Mouse (Mus musculus) splenic B cell, adult 2 months (primary cell): ENCODE data around the gene Ppil1.

Experiments
- DNase-seq: peaks from one replicate; pipeline ENCODE4 v3.0.0-alpha.2; 2011; ENCODE audit warnings: low read depth, low spot score
- H3K27me3 ChIP-seq: 2 replicates; pipeline ENCODE4 v1.6.1; 2012; ENCODE audit warnings: mild to moderate bottlenecking, low read length, moderate library complexity, mixed read lengths; ENCODE audit not compliant: control insufficient read depth, poor library complexity, insufficient read depth, severe bottlenecking
- H3K36me3 ChIP-seq: 2 replicates; pipeline ENCODE4 v1.6.1; 2012; ENCODE audit warnings: mild to moderate bottlenecking, low read length, moderate library complexity, mixed read lengths; ENCODE audit not compliant: control insufficient read depth, poor library complexity, insufficient read depth, severe bottlenecking

The Ppil1 gene

GRCm38 (mm10) chr17:29213381-29214192 is 50.4 kb downstream of the Ppil1 start:
- no peaks in the 10 kb centered on the region for H3K36me3 ChIP-seq
- DNase-seq, result no peak
- no peaks in the 10 kb centered on the region for H3K27me3 ChIP-seq

- no peak for DNase-seq
- Histone ChIP-seq H3K36me3 (no peaks in the 10 kb centered on the region), H3K27me3 (no peaks in the 10 kb centered on the region)
Observed at GRCm38 (mm10) chr17:29211836-29212235, 52.1 kb downstream of the Ppil1 start.

- no peaks in the 10 kb centered on the region for H3K36me3 ChIP-seq
- no peak for DNase-seq
- H3K27me3 ChIP-seq, result no peaks in the 10 kb centered on the region
Observed at GRCm38 (mm10) chr17:29210037-29210436, 53.9 kb downstream of the Ppil1 start.

GRCm38 (mm10) chr17:29206052-29206451 is 57.9 kb downstream of the Ppil1 start:
- DNase-seq, result no peak
- Histone ChIP-seq H3K36me3 (no peaks in the 10 kb centered on the region), H3K27me3 (no peaks in the 10 kb centered on the region)

GRCm38 (mm10) chr17:29202604-29203003 is 61.4 kb downstream of the Ppil1 start:
- Histone ChIP-seq H3K27me3 (no peaks in the 10 kb centered on the region), H3K36me3 (no peaks in the 10 kb centered on the region)
- no peak for DNase-seq
